Mouse (Mus musculus): Measurements from ENCODE around the gene Mpp6. TPM values are rescaled to one million over a fixed set of nuclear protein-coding genes. Genes with fewer than 3 reads are reported as not detected.

Gene Mpp6
- polyA plus RNA-seq, 1 experiment = 77.8 TPM

- Histone ChIP-seq H3K27ac (ENCODE audit: insufficient read depth, low read length) (no peak overlapping the region), H3K36me3 (ENCODE audit: control insufficient read depth, insufficient read depth, low read length, poor library complexity, severe bottlenecking) (no peaks in the 10 kb centered on the region), H3K9me3 (replicated peaks; ENCODE audit: control insufficient read depth, insufficient read depth, low read length, poor library complexity, severe bottlenecking) (no peaks in the 10 kb centered on the region), H3K4me1 (ENCODE audit: control insufficient read depth, insufficient read depth, low read length) (peaks cover 2% of the 10 kb centered on the region), H3K27me3 (ENCODE audit: control insufficient read depth, insufficient read depth, low read length, poor library complexity, severe bottlenecking) (no peaks in the 10 kb centered on the region), H3K4me3 (ENCODE audit: low read depth, low read length) (no peak overlapping the region), H3K9ac (ENCODE audit: low read depth, poor library complexity, severe bottlenecking) (no peak overlapping the region)
- no peak for TF ChIP-seq CTCF (IDR thresholded peaks at IDR 0.05; ENCODE audit: low read depth, low read length)
- no peak for TF ChIP-seq EP300 (IDR thresholded peaks at IDR 0.05; ENCODE audit: insufficient read depth, low read depth, low read length)
- no peak for TF ChIP-seq POLR2A (IDR thresholded peaks at IDR 0.05; ENCODE audit: insufficient read depth, low read length)
These were observed 134.1 kb downstream of the Mpp6 start for GRCm38 (mm10) chr6:50244126-50244525.

GRCm38 (mm10) chr6:50244967-50245366, 134.9 kb downstream of the Mpp6 start:
- no peak overlapping the region for H3K27ac ChIP-seq (ENCODE audit: insufficient read depth, low read length)
- no peak for TF ChIP-seq EP300 (IDR thresholded peaks at IDR 0.05; ENCODE audit: insufficient read depth, low read depth, low read length)
- TF ChIP-seq CTCF (IDR thresholded peaks at IDR 0.05; ENCODE audit: low read depth, low read length) = no peak
- no peak for TF ChIP-seq POLR2A (IDR thresholded peaks at IDR 0.05; ENCODE audit: insufficient read depth, low read length)

GRCm38 (mm10) chr6:50247356-50247755, 137.3 kb downstream of the Mpp6 start:
- no peak overlapping the region for H3K27ac ChIP-seq (ENCODE audit: insufficient read depth, low read length)
- TF ChIP-seq POLR2A (IDR thresholded peaks at IDR 0.05; ENCODE audit: insufficient read depth, low read length) (no peak), EP300 (IDR thresholded peaks at IDR 0.05; ENCODE audit: insufficient read depth, low read depth, low read length) (no peak), CTCF (IDR thresholded peaks at IDR 0.05; ENCODE audit: low read depth, low read length) (no peak)
- no peak overlapping the region for H3K4me3 ChIP-seq (ENCODE audit: low read depth, low read length)
- no peaks in the 10 kb centered on the region for H3K9me3 ChIP-seq (replicated peaks; ENCODE audit: control insufficient read depth, insufficient read depth, low read length, poor library complexity, severe bottlenecking)
- no peaks in the 10 kb centered on the region for H3K4me1 ChIP-seq (ENCODE audit: control insufficient read depth, insufficient read depth, low read length)
- H3K9ac ChIP-seq (ENCODE audit: low read depth, poor library complexity, severe bottlenecking) = no peak overlapping the region
- H3K36me3 ChIP-seq (ENCODE audit: control insufficient read depth, insufficient read depth, low read length, poor library complexity, severe bottlenecking) = no peaks in the 10 kb centered on the region
- no peaks in the 10 kb centered on the region for H3K27me3 ChIP-seq (ENCODE audit: control insufficient read depth, insufficient read depth, low read length, poor library complexity, severe bottlenecking)

More at GRCm38 (mm10) chr6:50244967-50245366, 134.9 kb downstream of the Mpp6 start:
- Histone ChIP-seq H3K4me3 (ENCODE audit: low read depth, low read length) (no peak overlapping the region), H3K4me1 (ENCODE audit: control insufficient read depth, insufficient read depth, low read length) (peaks cover 2% of the 10 kb centered on the region), H3K36me3 (ENCODE audit: control insufficient read depth, insufficient read depth, low read length, poor library complexity, severe bottlenecking) (no peaks in the 10 kb centered on the region), H3K27me3 (ENCODE audit: control insufficient read depth, insufficient read depth, low read length, poor library complexity, severe bottlenecking) (no peaks in the 10 kb centered on the region), H3K9me3 (replicated peaks; ENCODE audit: control insufficient read depth, insufficient read depth, low read length, poor library complexity, severe bottlenecking) (no peaks in the 10 kb centered on the region), H3K9ac (ENCODE audit: low read depth, poor library complexity, severe bottlenecking) (no peak overlapping the region)

GRCm38 (mm10) chr6:50247791-50248190, 137.8 kb downstream of the Mpp6 start:
- no peaks in the 10 kb centered on the region for H3K27me3 ChIP-seq (ENCODE audit: control insufficient read depth, insufficient read depth, low read length, poor library complexity, severe bottlenecking)
- H3K4me3 ChIP-seq (ENCODE audit: low read depth, low read length) = no peak overlapping the region
- no peaks in the 10 kb centered on the region for H3K9me3 ChIP-seq (replicated peaks; ENCODE audit: control insufficient read depth, insufficient read depth, low read length, poor library complexity, severe bottlenecking)
- H3K4me1 ChIP-seq (ENCODE audit: control insufficient read depth, insufficient read depth, low read length) = no peaks in the 10 kb centered on the region
- no peak overlapping the region for H3K27ac ChIP-seq (ENCODE audit: insufficient read depth, low read length)
- H3K9ac ChIP-seq (ENCODE audit: low read depth, poor library complexity, severe bottlenecking) = no peak overlapping the region
- no peaks in the 10 kb centered on the region for H3K36me3 ChIP-seq (ENCODE audit: control insufficient read depth, insufficient read depth, low read length, poor library complexity, severe bottlenecking)
- no peak for TF ChIP-seq POLR2A (IDR thresholded peaks at IDR 0.05; ENCODE audit: insufficient read depth, low read length)
- no peak for TF ChIP-seq CTCF (IDR thresholded peaks at IDR 0.05; ENCODE audit: low read depth, low read length)
- TF ChIP-seq EP300 (IDR thresholded peaks at IDR 0.05; ENCODE audit: insufficient read depth, low read depth, low read length) = no peak

Other genes with a start within 250 kb of the Mpp6 start
- 0.62 and 1.1 TPM in 2 replicates for gene Gsdme, start 153.6 kb downstream of the Mpp6 start, polyA plus RNA-seq (2011; ENCODE audit: insufficient read depth, insufficient read length, low read depth, missing spikeins)